Mouse (Mus musculus): Measurements from ENCODE around the gene Il1r1.
"Not testable (repeated sequence)": the region's sequence is repeated elsewhere in the genome, so short reads cannot be mapped to it uniquely, and the experiment has no call there.

Il1r1 gene

GRCm38 (mm10) chr1:40271486-40272055 lies 46.7 kb downstream of the Il1r1 start:
- no peak for DNase-seq (ENCODE audit: low spot score)

DNA sequence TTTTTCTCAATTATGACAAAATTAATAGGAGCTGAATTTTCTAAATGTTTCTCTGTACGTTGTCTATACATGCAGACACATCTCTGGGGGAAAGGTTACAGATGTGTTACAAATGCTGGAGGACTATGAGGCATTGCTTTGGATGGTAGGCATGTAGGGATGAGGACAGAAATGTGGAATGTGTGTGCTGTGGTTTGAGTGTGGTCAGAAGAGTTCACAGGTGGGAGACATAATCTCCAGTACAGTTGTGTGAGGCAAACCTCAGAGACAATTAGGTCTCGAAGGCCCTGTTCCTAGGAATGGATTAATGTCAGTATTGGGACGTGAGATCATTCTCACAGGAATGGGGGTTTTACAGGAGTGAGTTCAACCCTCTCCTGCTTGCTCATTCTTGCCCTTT lies 47.3 kb downstream of the Il1r1 start:
- DNase-seq (ENCODE audit: low spot score): no peak

DNA sequence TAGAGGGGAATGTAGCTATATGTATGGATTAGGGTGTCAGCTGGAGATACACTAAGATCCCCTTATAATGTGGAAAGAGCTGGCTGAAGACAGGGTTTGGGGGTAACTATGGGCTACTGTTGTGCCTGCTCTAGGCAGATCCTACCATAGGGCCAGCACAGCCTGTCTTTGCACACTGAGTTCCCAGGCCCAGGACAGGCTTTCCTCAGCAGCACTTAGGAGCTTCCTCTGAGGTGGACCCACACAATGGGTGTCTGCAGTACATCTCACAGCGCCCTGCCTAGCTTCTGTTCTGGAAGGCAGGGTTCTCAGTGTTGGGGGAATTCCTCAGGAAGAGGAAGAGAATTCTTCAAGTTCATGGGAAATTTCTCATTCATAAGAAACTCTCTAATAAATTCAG lies 48.6 kb downstream of the Il1r1 start:
- no peak for DNase-seq (ENCODE audit: low spot score)

GRCm38 (mm10) chr1:40275285-40276013 lies 50.6 kb downstream of the Il1r1 start:
- no peak for DNase-seq (ENCODE audit: low spot score)

DNA sequence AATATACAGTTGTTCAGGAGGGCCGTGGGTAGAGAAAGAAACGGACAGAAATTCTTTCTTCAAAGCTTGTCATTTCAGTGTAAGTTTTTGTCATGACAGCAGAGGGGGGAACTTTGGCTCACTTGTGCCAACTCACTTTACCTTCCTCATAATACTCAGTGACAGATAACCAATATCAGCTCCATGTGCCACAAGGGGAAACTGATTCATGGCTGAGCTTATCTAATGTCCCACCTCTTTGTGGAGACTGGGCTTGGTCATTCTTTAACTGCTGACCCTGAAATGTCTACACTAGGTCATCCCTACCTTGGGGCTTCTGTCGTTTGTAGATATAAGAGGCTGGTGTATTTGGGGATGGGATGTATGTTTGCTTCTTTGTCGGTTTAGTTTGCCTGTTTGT lies 53.1 kb downstream of the Il1r1 start:
- DNase-seq (ENCODE audit: low spot score): no peak

GRCm38 (mm10) chr1:40278720-40279119 lies 53.8 kb downstream of the Il1r1 start:
- no peak for DNase-seq (ENCODE audit: low spot score)

- no peak for DNase-seq (ENCODE audit: low spot score)
Observed at GRCm38 (mm10) chr1:40279182-40279743, 54.4 kb downstream of the Il1r1 start.

DNA sequence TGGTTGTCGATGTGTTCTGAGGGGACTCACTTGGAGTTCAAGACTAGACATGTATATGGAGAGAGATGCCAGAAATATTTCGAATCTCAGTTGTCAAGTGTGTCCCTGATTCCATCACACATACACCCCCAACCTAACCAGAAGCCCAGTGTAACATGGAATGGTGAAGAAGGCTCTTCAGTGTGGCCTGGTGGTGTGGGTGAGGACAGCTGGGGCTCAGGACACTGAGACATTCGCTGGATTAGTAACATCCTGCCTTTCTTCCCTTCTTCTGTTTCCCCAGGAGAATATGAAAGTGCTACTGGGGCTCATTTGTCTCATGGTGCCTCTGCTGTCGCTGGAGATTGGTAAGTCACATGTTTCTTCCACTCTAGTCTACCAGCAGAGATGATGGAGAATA lies 57.1 kb downstream of the Il1r1 start:
- no peak for DNase-seq (ENCODE audit: low spot score)

DNA sequence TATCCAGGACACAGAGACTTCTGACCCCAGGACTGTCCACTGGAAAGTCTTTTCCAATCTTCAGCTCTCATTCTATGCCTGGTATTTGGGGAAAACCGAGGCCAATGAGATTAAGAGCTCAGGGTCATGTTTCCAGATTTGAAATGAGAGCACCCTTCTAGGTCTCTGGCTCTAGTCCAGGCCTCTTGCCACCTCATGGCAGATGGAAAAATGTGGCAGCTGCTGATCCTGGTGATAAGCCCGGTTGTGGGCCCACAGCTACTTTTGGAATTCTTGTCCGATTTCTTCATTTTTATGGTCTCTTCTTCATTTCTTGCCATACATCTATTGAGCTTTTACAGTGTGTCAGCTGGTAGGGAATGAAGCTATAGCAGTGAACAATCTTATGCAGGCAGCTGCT lies 57.5 kb downstream of the Il1r1 start:
- DNase-seq (ENCODE audit: low spot score): no peak

- no peak for DNase-seq (ENCODE audit: low spot score)
Observed at GRCm38 (mm10) chr1:40283995-40284394, 59.1 kb downstream of the Il1r1 start.

DNA sequence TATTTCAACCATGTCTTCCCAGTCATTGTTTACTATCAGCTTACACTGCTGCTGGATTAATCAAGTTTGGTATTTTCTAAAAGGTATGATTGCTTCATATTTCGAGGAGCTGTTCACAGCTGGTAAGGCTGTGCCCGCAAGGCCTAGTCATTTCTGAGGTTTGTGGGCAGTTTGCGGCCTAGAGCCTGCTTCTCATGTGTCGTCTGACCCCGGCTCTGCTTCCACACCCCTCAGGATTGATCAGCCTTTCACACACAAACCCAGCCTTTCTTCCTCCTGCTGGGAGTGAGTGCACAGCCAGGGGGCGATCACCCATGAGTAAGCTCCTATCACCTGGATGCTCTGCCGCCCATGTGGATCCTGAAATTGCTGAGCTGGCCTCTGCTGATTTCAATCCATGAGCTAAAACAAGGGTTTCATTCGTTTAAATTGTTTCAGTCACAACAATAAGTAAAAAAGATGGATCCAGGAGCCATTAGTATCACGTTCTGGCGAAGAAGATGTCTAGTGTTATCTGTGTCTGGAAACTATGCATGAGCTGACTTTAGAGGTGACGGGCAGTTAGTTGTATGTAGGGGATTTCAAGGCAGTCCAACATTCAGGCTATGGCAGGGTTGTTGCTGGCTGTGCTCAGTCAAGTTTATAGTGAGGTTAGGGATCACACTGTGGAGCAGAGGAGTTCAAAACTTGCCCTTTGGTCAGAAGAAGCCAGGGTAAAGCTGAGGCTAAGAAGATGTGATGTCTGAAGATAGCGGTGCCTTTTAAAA lies 65.8 kb downstream of the Il1r1 start:
- no peak for DNase-seq (ENCODE audit: low spot score)

DNA sequence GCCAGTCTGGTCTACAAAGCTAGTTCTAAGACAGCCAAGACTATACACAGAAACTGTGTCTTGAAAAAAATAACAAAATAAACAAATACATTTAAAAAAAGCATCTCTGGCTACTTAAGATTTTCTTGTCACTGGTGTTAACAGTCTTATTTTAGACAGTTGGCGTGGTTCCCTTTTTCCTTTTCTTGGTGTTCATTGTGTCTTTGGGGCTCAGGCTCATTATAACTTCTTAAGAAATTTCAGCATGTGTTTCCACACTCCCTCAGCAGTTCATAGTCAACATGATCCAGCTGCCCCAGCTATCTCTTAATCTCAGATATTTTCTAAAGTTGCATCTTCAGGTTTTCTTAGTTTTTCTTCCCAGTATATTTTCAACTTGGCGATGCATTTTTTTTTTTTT lies 67.4 kb downstream of the Il1r1 start:
- DNase-seq (ENCODE audit: low spot score): no peak

GRCm38 (mm10) chr1:40293891-40294290 lies 69.0 kb downstream of the Il1r1 start:
- no peak for DNase-seq (ENCODE audit: low spot score)

- DNase-seq (ENCODE audit: low spot score): no peak
Observed at GRCm38 (mm10) chr1:40294824-40295223, 69.9 kb downstream of the Il1r1 start.

DNA sequence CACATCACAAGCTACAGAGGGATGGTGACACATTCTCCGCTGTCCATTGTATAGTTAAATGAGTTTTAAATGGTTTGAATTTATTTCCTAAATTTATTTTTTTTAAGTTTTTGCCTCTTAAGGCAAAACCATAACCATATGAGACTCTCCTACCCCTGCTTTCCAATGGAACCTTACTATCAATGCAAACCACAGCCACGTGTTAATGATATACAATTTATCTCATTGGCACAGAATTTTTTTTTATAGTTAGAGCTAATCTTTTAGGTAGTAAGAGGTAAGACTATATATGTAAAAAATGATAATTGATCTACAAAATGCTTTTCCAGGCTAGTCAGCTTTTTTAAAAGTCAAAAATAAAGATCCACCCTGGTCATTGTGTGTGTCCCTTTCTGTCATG lies 73.2 kb downstream of the Il1r1 start:
- DNase-seq (ENCODE audit: low spot score): no peak

- no peak for DNase-seq (ENCODE audit: low spot score)
Observed at GRCm38 (mm10) chr1:40303179-40303866, 78.4 kb downstream of the Il1r1 start.

GRCm38 (mm10) chr1:40304321-40304720 lies 79.4 kb downstream of the Il1r1 start:
- DNase-seq (ENCODE audit: low spot score): not testable (repeated sequence)

DNA sequence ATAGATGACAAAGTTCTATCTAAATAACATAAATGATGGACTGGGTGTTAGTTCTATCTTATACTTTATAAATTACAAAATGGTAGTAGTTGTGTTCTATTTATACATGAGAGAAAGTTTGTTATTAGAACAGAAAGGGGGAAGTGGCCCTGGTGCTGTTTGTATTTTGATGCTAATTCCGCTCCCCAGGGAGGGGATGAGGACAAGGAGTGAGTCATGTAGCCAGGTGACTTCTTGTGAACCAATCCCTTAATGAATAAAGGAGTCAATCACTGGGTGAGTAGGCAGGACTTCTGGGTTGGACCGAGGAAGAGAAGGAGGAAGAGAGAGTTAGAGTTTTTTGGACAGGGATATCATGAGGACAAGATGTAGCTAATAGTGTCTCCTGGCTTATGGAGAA lies 81.2 kb downstream of the Il1r1 start:
- DNase-seq (ENCODE audit: low spot score): no peak

DNA sequence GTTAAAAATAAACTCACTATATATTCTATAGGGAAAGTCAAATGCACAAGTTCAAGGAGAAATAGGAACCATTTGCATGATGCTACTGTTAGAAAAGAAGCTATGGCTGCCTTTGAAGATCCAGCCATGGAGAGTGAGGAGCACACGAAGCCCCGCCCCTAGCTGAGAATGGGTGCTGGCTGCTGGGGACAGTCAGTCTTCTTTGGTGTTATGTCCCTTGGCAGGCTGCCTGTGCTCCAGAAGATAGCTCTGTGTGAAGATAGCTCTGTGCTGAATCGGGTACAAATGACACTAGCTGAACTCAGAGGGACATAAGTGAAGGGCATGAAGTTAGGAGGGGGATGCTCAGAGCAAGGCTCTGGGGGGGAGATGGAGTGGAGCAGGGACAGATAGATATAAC lies 86.2 kb downstream of the Il1r1 start:
- DNase-seq (ENCODE audit: low spot score): no peak

- DNase-seq (ENCODE audit: low spot score): no peak
Observed at GRCm38 (mm10) chr1:40311625-40312024, 86.7 kb downstream of the Il1r1 start.

DNA sequence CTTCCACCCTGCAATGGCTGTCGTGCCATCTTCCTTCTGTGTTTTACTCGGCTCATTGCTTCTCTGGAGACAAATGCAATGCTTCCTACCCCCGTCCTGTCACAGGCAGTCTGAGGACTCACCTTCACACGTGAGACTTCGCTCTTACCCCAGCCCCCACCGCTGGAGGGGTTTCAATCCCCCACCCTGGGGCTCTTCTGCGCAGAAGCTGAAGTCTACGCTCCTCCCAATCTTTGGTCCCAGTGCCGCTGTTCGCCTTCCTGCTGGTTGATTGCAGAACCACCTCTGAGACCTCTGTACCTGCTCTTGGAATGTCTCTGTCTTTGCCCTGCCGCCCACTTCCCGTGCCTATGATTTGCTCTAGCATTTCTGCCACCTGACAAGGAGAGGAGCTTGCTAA lies 89.1 kb downstream of the Il1r1 start:
- no peak for DNase-seq (ENCODE audit: low spot score)

DNA sequence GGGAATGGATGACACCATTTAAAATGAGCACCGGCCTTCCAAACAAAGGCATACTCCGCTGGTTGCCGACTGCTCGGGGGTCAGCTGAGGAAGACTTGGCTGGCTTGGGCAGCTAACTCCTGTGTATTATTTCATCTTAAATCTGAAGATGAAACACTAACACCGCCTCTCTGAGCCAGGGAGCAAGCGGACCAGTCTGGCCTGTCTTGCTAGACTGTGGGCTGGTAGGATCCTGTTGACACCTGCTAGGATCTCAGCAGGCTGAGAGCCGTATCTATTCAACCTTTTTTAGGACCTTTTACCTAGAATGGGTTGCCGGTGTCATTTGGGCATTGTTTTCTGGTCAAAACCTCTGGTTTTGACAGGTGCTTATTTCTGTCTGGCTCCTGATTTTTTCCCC lies 92.8 kb downstream of the Il1r1 start:
- DNase-seq (ENCODE audit: low spot score): no peak

Measured in lung, postnatal 25 days (tissue).